Mouse (Mus musculus) stomach, embryonic 14.5 days (tissue): ENCODE measurements at regions not wholly inside any gene's neighbourhood (a gene's known extent, or its start where the extent isn't known, plus 50 kb on each side); places are given as distances from the start of the nearest gene placed in this dataset.

Experiments used
- ATAC-seq: fragments of 200-750 bp; cut with Nextera tagmentation; 2 replicates; pipeline ENCODE4 v1.8.0; 2017; ENCODE audit warnings: low read depth, moderate TSS enrichment; ENCODE audit not compliant: insufficient number of reproducible peaks, insufficient read depth, low FRiP score
- H3K27ac ChIP-seq: fragments of 300-500 bp; sonication (generic); 2 replicates; pipeline ENCODE4 v1.5.1; 2014; ENCODE audit warnings: mild to moderate bottlenecking, low read length, moderate library complexity, mixed read lengths
- H3K27me3 ChIP-seq: fragments of 300-500 bp; sonication (generic); 2 replicates; pipeline ENCODE4 v1.6.1; 2014; ENCODE audit warnings: low read length, control low read depth, mixed read lengths; ENCODE audit not compliant: control insufficient read depth, insufficient read depth
- H3K36me3 ChIP-seq: fragments of 300-500 bp; sonication (generic); 2 replicates; pipeline ENCODE4 v1.6.1; 2014; ENCODE audit warnings: mild to moderate bottlenecking, control low read depth, low read length, moderate library complexity, mixed read lengths; ENCODE audit not compliant: control insufficient read depth, insufficient read depth
- H3K4me1 ChIP-seq: fragments of 300-500 bp; sonication (generic); 2 replicates; pipeline ENCODE4 v1.6.1; 2014; ENCODE audit warnings: low read length, control low read depth, mixed read lengths; ENCODE audit not compliant: control insufficient read depth, insufficient read depth
- H3K4me2 ChIP-seq: fragments of 300-500 bp; sonication (generic); replicated peaks from 2 replicates; pipeline ENCODE4 v1.6.1; 2014; ENCODE audit warnings: low read depth, low read length, control low read depth
- H3K4me3 ChIP-seq: fragments of 300-500 bp; sonication (generic); 2 replicates; pipeline ENCODE4 v1.5.1; 2014; ENCODE audit warnings: low read depth, low read length, control low read depth
- H3K9ac ChIP-seq: fragments of 300-500 bp; sonication (generic); replicated peaks from 2 replicates; pipeline ENCODE4 v1.6.1; 2014; ENCODE audit warnings: low read depth, mild to moderate bottlenecking, control low read depth, low read length, moderate library complexity, mixed read lengths
- H3K9me3 ChIP-seq: fragments of 300-500 bp; sonication (generic); 2 replicates; pipeline ENCODE4 v1.6.1; 2016; ENCODE audit warnings: low read depth, low read length, control low read depth; ENCODE audit not compliant: control insufficient read depth
- WGBS: fragments of 180-500 bp; shearing (Covaris S2); extraction: QIAGEN DNeasy Blood & Tissue Kit; methylation state at CpG from one replicate; pipeline ENCODE4 v1.1.7; 2014; 5-methylcytosine and 5-hydroxymethylcytosine counted together

DNA sequence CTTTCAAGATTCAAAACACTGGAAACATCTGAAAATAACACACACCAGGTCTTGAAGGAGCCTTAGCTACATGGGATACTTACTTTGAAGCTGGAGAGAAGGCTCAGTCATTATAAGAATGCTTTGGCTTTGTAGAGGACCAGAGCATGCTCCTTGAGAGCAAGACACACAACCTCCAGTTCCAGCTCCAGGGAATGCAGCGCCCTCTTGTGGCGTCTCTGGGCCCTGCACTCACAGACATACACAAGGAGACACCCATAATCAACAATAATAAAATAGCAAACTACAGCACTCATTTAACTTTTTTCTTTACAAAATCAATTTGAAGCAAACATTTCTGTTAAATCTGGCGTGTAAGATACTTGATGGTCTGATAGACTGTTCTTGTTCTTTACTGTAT is 413.2 kb upstream of the Nox3 start:
- no peaks in the 10 kb centered on the region for H3K4me1 ChIP-seq
- H3K9me3 ChIP-seq = no peaks in the 10 kb centered on the region
- no peak for ATAC-seq
- H3K27me3 ChIP-seq = no peaks in the 10 kb centered on the region
- H3K36me3 ChIP-seq = no peaks in the 10 kb centered on the region
- H3K9ac ChIP-seq = no peak overlapping the region
- 49% methylated on average over 3 of the region's 3 CpGs for WGBS
- no peak overlapping the region for H3K4me3 ChIP-seq
- H3K27ac ChIP-seq = no peak overlapping the region
- no peak overlapping the region for H3K4me2 ChIP-seq

GRCm38 (mm10) chr17:4113021-4113420 is 417.0 kb upstream of the Nox3 start:
- H3K27me3 ChIP-seq = no peaks in the 10 kb centered on the region
- H3K27ac ChIP-seq = no peak overlapping the region
- no peaks in the 10 kb centered on the region for H3K36me3 ChIP-seq
- H3K4me3 ChIP-seq = no peak overlapping the region
- H3K4me1 ChIP-seq = no peaks in the 10 kb centered on the region
- no peak for ATAC-seq
- H3K9me3 ChIP-seq = no peaks in the 10 kb centered on the region
- H3K9ac ChIP-seq = no peak overlapping the region
- WGBS = 71% methylated on average over 4 of the region's 4 CpGs
- no peak overlapping the region for H3K4me2 ChIP-seq

GRCm38 (mm10) chr17:4116476-4116875 is 420.4 kb upstream of the Nox3 start:
- H3K9ac ChIP-seq = no peak overlapping the region
- no peak overlapping the region for H3K4me3 ChIP-seq
- no peaks in the 10 kb centered on the region for H3K4me1 ChIP-seq
- H3K36me3 ChIP-seq = no peaks in the 10 kb centered on the region
- no peak overlapping the region for H3K4me2 ChIP-seq
- no peak for ATAC-seq
- no peaks in the 10 kb centered on the region for H3K9me3 ChIP-seq
- WGBS = 88% methylated on average over 3 of the region's 3 CpGs
- no peaks in the 10 kb centered on the region for H3K27me3 ChIP-seq
- no peak overlapping the region for H3K27ac ChIP-seq

GRCm38 (mm10) chr17:4133678-4134077 is 437.6 kb upstream of the Nox3 start:
- 70% methylated on average over 3 of the region's 3 CpGs for WGBS
- ATAC-seq = no peak
- Histone ChIP-seq H3K27me3 (no peaks in the 10 kb centered on the region), H3K4me2 (no peak overlapping the region), H3K36me3 (no peaks in the 10 kb centered on the region), H3K9ac (no peak overlapping the region), H3K4me1 (no peaks in the 10 kb centered on the region), H3K27ac (no peak overlapping the region), H3K9me3 (no peaks in the 10 kb centered on the region), H3K4me3 (no peak overlapping the region)

GRCm38 (mm10) chr17:4163502-4163901 is 467.4 kb upstream of the Nox3 start:
- Histone ChIP-seq H3K27ac (no peak overlapping the region), H3K36me3 (no peaks in the 10 kb centered on the region), H3K9ac (no peak overlapping the region), H3K9me3 (no peaks in the 10 kb centered on the region), H3K4me1 (no peaks in the 10 kb centered on the region), H3K4me2 (no peak overlapping the region), H3K27me3 (no peaks in the 10 kb centered on the region), H3K4me3 (no peak overlapping the region)
- 88% methylated on average over 2 of the region's 2 CpGs for WGBS
- no peak for ATAC-seq

- ATAC-seq = peak; percentile 42; the same call in 1 of the 2 replicates
- no peaks in the 10 kb centered on the region for H3K27me3 ChIP-seq
- H3K4me3 ChIP-seq = no peak overlapping the region
- WGBS = 21% methylated on average over 4 of the region's 4 CpGs
- H3K27ac ChIP-seq = peak overlapping the region; percentile 45; the same call in 1 of the 2 replicates
- no peak overlapping the region for H3K9ac ChIP-seq
- H3K36me3 ChIP-seq = no peaks in the 10 kb centered on the region
- no peak overlapping the region for H3K4me2 ChIP-seq
- H3K4me1 ChIP-seq = peaks cover 12% of the 10 kb centered on the region; the same call in 1 of the 2 replicates
- H3K9me3 ChIP-seq = no peaks in the 10 kb centered on the region
These were observed 477.9 kb upstream of the Nox3 start for GRCm38 (mm10) chr17:4173951-4174361.

DNA sequence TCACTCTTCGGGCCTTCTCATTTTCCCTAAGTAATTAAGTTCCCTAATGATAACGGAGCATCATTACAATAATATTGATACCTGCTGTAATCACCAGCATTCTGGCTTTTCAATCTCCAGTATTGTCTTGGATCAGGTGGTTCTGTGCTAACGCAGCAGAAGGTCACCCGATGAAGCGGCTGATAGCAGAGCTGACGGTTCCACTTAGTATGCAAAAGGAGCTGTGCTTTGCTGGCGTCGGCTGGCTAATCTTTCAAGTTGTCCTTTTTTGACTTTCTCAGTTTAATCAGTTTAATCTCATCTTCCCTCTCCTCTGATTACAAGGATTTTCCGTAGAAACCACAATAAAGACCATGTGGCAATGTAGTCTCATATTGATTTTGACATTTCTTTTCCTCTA is 478.9 kb upstream of the Nox3 start:
- no peak overlapping the region for H3K4me2 ChIP-seq
- H3K4me1 ChIP-seq = peaks cover 12% of the 10 kb centered on the region; the same call in 1 of the 2 replicates
- H3K9me3 ChIP-seq = no peaks in the 10 kb centered on the region
- ATAC-seq = no peak
- no peaks in the 10 kb centered on the region for H3K36me3 ChIP-seq
- no peaks in the 10 kb centered on the region for H3K27me3 ChIP-seq
- no peak overlapping the region for H3K4me3 ChIP-seq
- WGBS = 78% methylated on average over 9 of the region's 9 CpGs
- H3K9ac ChIP-seq = no peak overlapping the region
- no peak overlapping the region for H3K27ac ChIP-seq

DNA sequence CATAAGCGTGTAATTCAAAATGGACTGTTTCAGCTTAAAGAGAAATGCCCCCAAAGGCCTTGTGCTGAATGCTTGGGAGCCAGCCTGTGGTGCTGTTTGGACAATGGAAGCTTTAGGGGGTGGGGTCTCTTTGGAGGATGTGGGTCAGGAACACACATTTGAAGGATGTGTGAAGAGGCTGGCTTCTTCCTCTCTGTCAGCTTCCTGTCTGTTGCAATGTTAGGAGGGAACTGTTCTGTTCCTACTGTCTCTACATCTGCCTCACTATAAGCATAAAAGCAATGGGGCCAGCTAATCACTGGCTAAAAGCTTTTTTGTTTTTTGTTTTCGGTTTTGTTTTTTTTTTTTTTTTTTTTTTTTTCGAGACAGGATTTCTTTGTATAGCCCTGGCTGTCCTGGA is 480.5 kb upstream of the Nox3 start:
- Histone ChIP-seq H3K9me3 (no peaks in the 10 kb centered on the region), H3K27me3 (no peaks in the 10 kb centered on the region), H3K9ac (no peak overlapping the region), H3K4me3 (no peak overlapping the region), H3K4me2 (no peak overlapping the region), H3K36me3 (no peaks in the 10 kb centered on the region), H3K4me1 (peaks cover 12% of the 10 kb centered on the region; the same call in 1 of the 2 replicates), H3K27ac (no peak overlapping the region)
- WGBS = 89% methylated on average over 2 of the region's 3 CpGs
- ATAC-seq = no peak

DNA sequence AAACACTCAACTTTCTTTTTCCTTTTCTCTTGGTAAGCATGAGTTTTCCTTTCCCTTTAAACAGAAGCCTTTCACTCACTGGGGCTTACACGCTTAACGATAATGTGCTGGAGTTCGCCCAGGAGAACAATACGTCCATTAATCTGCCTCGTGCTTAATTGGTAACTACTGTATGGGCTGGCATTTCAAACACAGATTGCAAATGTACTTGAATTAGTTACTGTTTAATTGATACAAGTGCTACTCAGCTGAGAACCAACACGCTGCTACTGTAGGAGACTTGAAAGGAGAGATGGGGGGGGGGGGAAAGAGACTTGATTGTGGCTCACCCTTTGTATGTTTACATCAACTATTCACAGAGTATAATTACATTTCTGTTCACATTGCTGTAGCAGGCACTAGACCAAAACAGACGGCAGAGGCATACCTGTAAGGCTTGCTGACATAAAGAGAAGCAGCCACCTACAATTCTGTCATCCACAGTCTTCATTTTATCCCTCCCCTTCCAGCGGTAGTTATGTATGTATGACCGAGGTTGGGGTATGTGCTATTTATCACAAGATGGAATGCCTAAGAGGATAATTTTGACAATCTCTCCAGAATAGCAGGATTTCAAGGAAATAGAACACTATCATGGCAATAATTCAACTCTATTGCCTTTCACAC is 481.6 kb upstream of the Nox3 start:
- H3K36me3 ChIP-seq = no peaks in the 10 kb centered on the region

More for the DNA sequence above, 481.6 kb upstream of the Nox3 start:
- H3K27me3 ChIP-seq = no peaks in the 10 kb centered on the region
- H3K4me1 ChIP-seq = peaks cover 12% of the 10 kb centered on the region; the same call in 1 of the 2 replicates
- no peak overlapping the region for H3K4me2 ChIP-seq
- H3K4me3 ChIP-seq = no peak overlapping the region
- ATAC-seq = no peak
- WGBS = 44% methylated on average over 9 of the region's 9 CpGs
- H3K9ac ChIP-seq = no peak overlapping the region
- H3K9me3 ChIP-seq = no peaks in the 10 kb centered on the region
- no peak overlapping the region for H3K27ac ChIP-seq
